Mouse (Mus musculus) E14TG2a.4 (cell line): ENCODE measurements around the gene Tm9sf1.

Experiments
- H3K27me3 ChIP-seq: 2 replicates; pipeline ENCODE4 v1.6.1; 2014; ENCODE audit warnings: low read length, control low read depth; ENCODE audit not compliant: insufficient read depth
- H3K36me3 ChIP-seq: 2 replicates; pipeline ENCODE4 v1.6.1; 2014; ENCODE audit warnings: low read length, control low read depth; ENCODE audit not compliant: insufficient read depth
- H3K4me1 ChIP-seq: replicated peaks from 2 replicates; pipeline ENCODE4 v1.6.1; 2014; ENCODE audit warnings: low read depth, low read length, control low read depth
- H3K4me3 ChIP-seq: replicated peaks from 2 replicates; pipeline ENCODE4 v1.5.1; 2014; ENCODE audit warnings: mild to moderate bottlenecking, low read length
- H3K9me3 ChIP-seq: 2 replicates; pipeline ENCODE4 v1.6.1; 2014; ENCODE audit warnings: low read length, control low read depth
- CTCF ChIP-seq: conservative IDR thresholded peaks from 2 replicates; pipeline ENCODE4 v1.5.1; 2014; ENCODE audit warnings: low read length
- NANOG ChIP-seq: IDR thresholded peaks from 2 replicates; pipeline ENCODE4 v1.6.1; 2014; ENCODE audit warnings: borderline replicate concordance, low read length, mixed read lengths
- POU5F1 ChIP-seq: IDR thresholded peaks from 2 replicates; pipeline ENCODE4 v1.6.1; 2014; ENCODE audit warnings: low read length, borderline replicate concordance

Tm9sf1 gene

GRCm38 (mm10) chr14:55589271-55589670 is 54.3 kb downstream of the Tm9sf1 start:
- Histone ChIP-seq H3K4me3 (no peak overlapping the region), H3K9me3 (no peaks in the 10 kb centered on the region), H3K27me3 (peaks cover 5% of the 10 kb centered on the region), H3K36me3 (peaks cover 33% of the 10 kb centered on the region), H3K4me1 (peaks cover 60% of the 10 kb centered on the region)
- no peak for TF ChIP-seq POU5F1
- TF ChIP-seq CTCF = no peak
- TF ChIP-seq NANOG = no peak

GRCm38 (mm10) chr14:55586149-55586548 is 57.5 kb downstream of the Tm9sf1 start:
- H3K4me1 ChIP-seq = peaks cover 53% of the 10 kb centered on the region
- H3K27me3 ChIP-seq = peaks cover 5% of the 10 kb centered on the region
- TF ChIP-seq NANOG = no peak
- TF ChIP-seq CTCF = no peak
- TF ChIP-seq POU5F1 = no peak
- H3K9me3 ChIP-seq = no peaks in the 10 kb centered on the region
- H3K36me3 ChIP-seq = peaks cover 30% of the 10 kb centered on the region
- H3K4me3 ChIP-seq = no peak overlapping the region
